Mouse (Mus musculus): ENCODE measurements around the gene Colec11. TPM values are rescaled to one million over a fixed set of nuclear protein-coding genes. Genes with fewer than 3 reads are reported as not detected.

Colec11 gene
- polyA plus RNA-seq, 1 experiment from 2014 or later: not detected

- H3K9ac ChIP-seq (replicated peaks; ENCODE audit: low read length): no peak overlapping the region
- H3K36me3 ChIP-seq (replicated peaks; ENCODE audit: control insufficient read depth, insufficient read depth, low read depth, low read length): no peaks in the 10 kb centered on the region
- 27% methylated on average over 7 of the region's 7 CpGs for WGBS
- H3K4me1 ChIP-seq (ENCODE audit: control insufficient read depth, insufficient read depth, low read length): no peaks in the 10 kb centered on the region
- H3K4me2 ChIP-seq (ENCODE audit: low read depth, low read length): no peak overlapping the region
- ATAC-seq (replicated peaks; ENCODE audit: insufficient number of reproducible peaks, low FRiP score, low TSS enrichment, low read depth) (no peak), DNase-seq (ENCODE audit: low spot score) (no peak)
- H3K27ac ChIP-seq (replicated peaks; ENCODE audit: low read depth, low read length): no peak overlapping the region
- H3K9me3 ChIP-seq (replicated peaks; ENCODE audit: control insufficient read depth, low read length): no peaks in the 10 kb centered on the region
- H3K4me3 ChIP-seq (ENCODE audit: low read depth, low read length): no peak overlapping the region
- H3K27me3 ChIP-seq (ENCODE audit: control insufficient read depth, insufficient read depth, low read length): no peaks in the 10 kb centered on the region
Measured at GRCm38 (mm10) chr12:28621451-28622166, 1.6 kb downstream of the Colec11 start.

DNA sequence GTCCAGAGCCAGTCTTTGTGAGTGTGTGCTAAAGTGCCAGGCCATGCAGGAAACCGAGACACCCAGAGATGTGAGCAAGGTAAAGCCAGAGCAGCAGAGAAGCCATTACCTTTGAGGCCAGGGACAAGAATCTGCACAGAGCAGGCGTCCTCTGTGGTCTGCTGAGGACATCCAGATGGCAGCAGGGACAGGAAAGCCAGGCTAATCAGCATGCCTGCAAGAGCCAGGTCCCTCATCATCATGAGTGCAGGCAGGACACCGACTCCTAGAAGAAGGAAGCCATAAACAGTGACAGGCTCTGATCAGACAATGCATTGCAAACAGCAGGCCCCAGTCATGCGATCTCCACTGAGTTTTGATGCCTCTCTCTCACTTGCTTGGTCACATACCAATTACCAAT is 5.9 kb downstream of the Colec11 start:
- no peak overlapping the region for H3K4me2 ChIP-seq (ENCODE audit: low read depth, low read length)
- no peak overlapping the region for H3K4me3 ChIP-seq (ENCODE audit: low read depth, low read length)
- 70% methylated on average over 4 of the region's 4 CpGs for whole genome bisulfite sequencing
- H3K9me3 ChIP-seq (replicated peaks; ENCODE audit: control insufficient read depth, low read length): no peaks in the 10 kb centered on the region
- DNase-seq (ENCODE audit: low spot score): no peak
- no peak overlapping the region for H3K27ac ChIP-seq (replicated peaks; ENCODE audit: low read depth, low read length)
- no peaks in the 10 kb centered on the region for H3K4me1 ChIP-seq (ENCODE audit: control insufficient read depth, insufficient read depth, low read length)
- no peak overlapping the region for H3K9ac ChIP-seq (replicated peaks; ENCODE audit: low read length)
- H3K36me3 ChIP-seq (replicated peaks; ENCODE audit: control insufficient read depth, insufficient read depth, low read depth, low read length): no peaks in the 10 kb centered on the region
- H3K27me3 ChIP-seq (ENCODE audit: control insufficient read depth, insufficient read depth, low read length): no peaks in the 10 kb centered on the region
- no peak for ATAC-seq (replicated peaks; ENCODE audit: insufficient number of reproducible peaks, low FRiP score, low TSS enrichment, low read depth)

- WGBS: 71% methylated on average over 7 of the region's 7 CpGs
- no peaks in the 10 kb centered on the region for H3K36me3 ChIP-seq (replicated peaks; ENCODE audit: control insufficient read depth, insufficient read depth, low read depth, low read length)
- no peak for DNase-seq (ENCODE audit: low spot score)
- no peak overlapping the region for H3K4me2 ChIP-seq (ENCODE audit: low read depth, low read length)
- no peak overlapping the region for H3K9ac ChIP-seq (replicated peaks; ENCODE audit: low read length)
- H3K4me1 ChIP-seq (ENCODE audit: control insufficient read depth, insufficient read depth, low read length): no peaks in the 10 kb centered on the region
- no peak overlapping the region for H3K27ac ChIP-seq (replicated peaks; ENCODE audit: low read depth, low read length)
- no peaks in the 10 kb centered on the region for H3K9me3 ChIP-seq (replicated peaks; ENCODE audit: control insufficient read depth, low read length)
- no peaks in the 10 kb centered on the region for H3K27me3 ChIP-seq (ENCODE audit: control insufficient read depth, insufficient read depth, low read length)
- ATAC-seq (replicated peaks; ENCODE audit: insufficient number of reproducible peaks, low FRiP score, low TSS enrichment, low read depth): no peak
- H3K4me3 ChIP-seq (ENCODE audit: low read depth, low read length): no peak overlapping the region
Measured at GRCm38 (mm10) chr12:28614401-28614800, 8.8 kb downstream of the Colec11 start.

DNA sequence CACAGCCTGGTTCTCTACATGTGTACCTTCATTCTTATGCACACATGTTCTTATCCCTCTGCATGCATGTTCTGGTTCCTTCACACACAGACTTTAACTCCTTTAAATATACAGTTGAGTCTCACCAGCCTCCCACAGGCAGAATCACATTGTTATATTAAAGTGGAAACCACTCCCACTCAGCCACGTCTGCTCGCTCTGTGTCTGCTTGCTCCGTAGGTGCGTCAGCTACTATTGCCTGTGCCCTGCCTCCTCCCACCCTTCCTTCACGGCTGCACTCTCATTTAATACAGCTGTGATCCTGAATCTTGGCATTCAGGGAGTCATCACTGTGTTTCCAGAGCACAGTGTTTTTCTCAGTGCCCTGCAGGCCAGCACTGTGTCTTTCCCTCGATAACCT is 10.8 kb downstream of the Colec11 start:
- ATAC-seq (replicated peaks; ENCODE audit: insufficient number of reproducible peaks, low FRiP score, low TSS enrichment, low read depth) (no peak), DNase-seq (ENCODE audit: low spot score) (no peak)
- Histone ChIP-seq H3K36me3 (replicated peaks; ENCODE audit: control insufficient read depth, insufficient read depth, low read depth, low read length) (no peaks in the 10 kb centered on the region), H3K4me2 (ENCODE audit: low read depth, low read length) (no peak overlapping the region), H3K27me3 (ENCODE audit: control insufficient read depth, insufficient read depth, low read length) (no peaks in the 10 kb centered on the region), H3K9ac (replicated peaks; ENCODE audit: low read length) (no peak overlapping the region), H3K4me1 (ENCODE audit: control insufficient read depth, insufficient read depth, low read length) (0 out of 2 replicates have a peak, but pooled peaks cover 2% of the 10 kb centered on the region), H3K27ac (replicated peaks; ENCODE audit: low read depth, low read length) (no peak overlapping the region), H3K4me3 (ENCODE audit: low read depth, low read length) (no peak overlapping the region), H3K9me3 (replicated peaks; ENCODE audit: control insufficient read depth, low read length) (no peaks in the 10 kb centered on the region)
- 65% methylated on average over 6 of the region's 6 CpGs for WGBS

- no peak overlapping the region for H3K4me3 ChIP-seq (ENCODE audit: low read depth, low read length)
- H3K27me3 ChIP-seq (ENCODE audit: control insufficient read depth, insufficient read depth, low read length): no peaks in the 10 kb centered on the region
- H3K27ac ChIP-seq (replicated peaks; ENCODE audit: low read depth, low read length): no peak overlapping the region
- no peaks in the 10 kb centered on the region for H3K36me3 ChIP-seq (replicated peaks; ENCODE audit: control insufficient read depth, insufficient read depth, low read depth, low read length)
- no peak overlapping the region for H3K9ac ChIP-seq (replicated peaks; ENCODE audit: low read length)
- DNase-seq (ENCODE audit: low spot score): no peak
- H3K4me2 ChIP-seq (ENCODE audit: low read depth, low read length): no peak overlapping the region
- H3K9me3 ChIP-seq (replicated peaks; ENCODE audit: control insufficient read depth, low read length): no peaks in the 10 kb centered on the region
- ATAC-seq (replicated peaks; ENCODE audit: insufficient number of reproducible peaks, low FRiP score, low TSS enrichment, low read depth): peak; percentile 44; the same call in 1 of the 2 replicates
- WGBS: 61% methylated on average over 17 of the region's 17 CpGs
- H3K4me1 ChIP-seq (ENCODE audit: control insufficient read depth, insufficient read depth, low read length): 0 out of 2 replicates have a peak, but pooled peaks cover 2% of the 10 kb centered on the region
Measured at GRCm38 (mm10) chr12:28607546-28608305, 15.5 kb downstream of the Colec11 start.

DNA sequence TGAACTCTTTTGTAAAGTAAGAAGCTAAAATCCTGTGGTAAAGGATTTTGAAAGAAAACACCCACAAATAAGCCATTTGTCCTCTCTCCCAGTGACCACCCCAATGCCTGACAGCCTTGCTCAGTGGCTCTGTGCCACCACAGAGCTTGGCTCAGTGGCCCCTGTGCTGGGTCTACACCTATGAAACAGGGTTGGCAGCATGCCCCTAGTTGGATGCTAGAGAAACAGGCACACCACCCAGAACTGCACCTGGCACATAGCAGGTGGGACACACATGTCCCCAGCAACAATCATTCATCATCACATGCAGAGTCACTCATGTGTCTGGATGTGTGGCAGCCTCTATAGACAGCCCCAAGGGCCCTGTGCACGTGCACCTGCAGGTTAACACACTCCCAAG is 19.7 kb downstream of the Colec11 start:
- 0 out of 2 replicates have a peak, but pooled peaks cover 2% of the 10 kb centered on the region for H3K4me1 ChIP-seq (ENCODE audit: control insufficient read depth, insufficient read depth, low read length)
- no peaks in the 10 kb centered on the region for H3K9me3 ChIP-seq (replicated peaks; ENCODE audit: control insufficient read depth, low read length)
- H3K9ac ChIP-seq (replicated peaks; ENCODE audit: low read length): no peak overlapping the region
- no peak overlapping the region for H3K4me3 ChIP-seq (ENCODE audit: low read depth, low read length)
- no peaks in the 10 kb centered on the region for H3K36me3 ChIP-seq (replicated peaks; ENCODE audit: control insufficient read depth, insufficient read depth, low read depth, low read length)
- no peak overlapping the region for H3K27ac ChIP-seq (replicated peaks; ENCODE audit: low read depth, low read length)
- H3K4me2 ChIP-seq (ENCODE audit: low read depth, low read length): no peak overlapping the region
- DNase-seq (ENCODE audit: low spot score): no peak
- no peak for ATAC-seq (replicated peaks; ENCODE audit: insufficient number of reproducible peaks, low FRiP score, low TSS enrichment, low read depth)
- H3K27me3 ChIP-seq (ENCODE audit: control insufficient read depth, insufficient read depth, low read length): no peaks in the 10 kb centered on the region
- 53% methylated on average over 1 of the region's 1 CpGs for WGBS

DNA sequence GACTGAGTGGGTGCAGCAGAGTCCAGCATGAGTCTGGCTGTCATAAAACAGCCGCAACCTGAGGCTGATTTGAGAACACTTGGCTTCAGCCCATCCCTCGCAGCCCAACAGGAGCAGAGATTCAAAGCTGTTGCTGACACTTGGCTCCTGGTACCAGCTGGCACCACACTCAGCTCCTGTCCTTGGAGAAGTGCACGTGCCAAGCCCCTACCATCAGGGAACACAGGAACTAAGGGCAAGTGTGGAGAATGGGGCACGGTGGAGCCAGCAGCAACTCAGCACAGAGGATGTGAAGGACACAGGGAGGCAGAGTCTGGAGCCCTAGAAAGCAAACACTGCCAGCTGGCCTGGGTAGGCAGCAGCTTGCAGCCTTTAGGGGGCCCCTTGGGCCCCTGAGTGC is 20.9 kb downstream of the Colec11 start:
- no peak for ATAC-seq (replicated peaks; ENCODE audit: insufficient number of reproducible peaks, low FRiP score, low TSS enrichment, low read depth)
- Histone ChIP-seq H3K4me3 (ENCODE audit: low read depth, low read length) (no peak overlapping the region), H3K4me1 (ENCODE audit: control insufficient read depth, insufficient read depth, low read length) (no peaks in the 10 kb centered on the region), H3K9ac (replicated peaks; ENCODE audit: low read length) (no peak overlapping the region), H3K27me3 (ENCODE audit: control insufficient read depth, insufficient read depth, low read length) (no peaks in the 10 kb centered on the region), H3K27ac (replicated peaks; ENCODE audit: low read depth, low read length) (no peak overlapping the region), H3K4me2 (ENCODE audit: low read depth, low read length) (no peak overlapping the region), H3K9me3 (replicated peaks; ENCODE audit: control insufficient read depth, low read length) (no peaks in the 10 kb centered on the region), H3K36me3 (replicated peaks; ENCODE audit: control insufficient read depth, insufficient read depth, low read depth, low read length) (no peaks in the 10 kb centered on the region)
- 26% methylated on average over 4 of the region's 4 CpGs for WGBS
- no peak for DNase-seq (ENCODE audit: low spot score)

DNA sequence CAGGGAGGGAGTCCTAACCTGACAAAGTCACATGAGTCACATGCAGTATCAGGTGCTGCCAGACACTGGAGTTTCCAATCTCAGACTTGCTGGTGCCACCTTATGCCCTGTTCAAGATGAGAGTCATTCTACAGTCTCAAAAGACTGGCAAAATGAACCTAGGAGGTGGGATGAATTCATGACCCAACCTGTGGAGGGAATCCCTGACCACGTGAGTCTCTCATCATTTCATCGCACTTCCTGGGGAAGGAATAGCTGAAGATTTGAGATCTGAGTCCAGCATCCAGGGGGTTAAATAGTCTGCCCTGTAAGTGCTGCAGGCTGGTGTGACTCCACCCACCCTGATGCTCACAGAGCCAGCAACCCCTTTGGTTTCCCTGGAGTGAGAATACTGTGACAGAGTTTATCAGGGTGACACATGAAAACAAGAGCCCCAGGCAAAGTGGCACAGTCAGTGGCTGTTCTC is 24.6 kb downstream of the Colec11 start:
- Histone ChIP-seq H3K36me3 (replicated peaks; ENCODE audit: control insufficient read depth, insufficient read depth, low read depth, low read length) (no peaks in the 10 kb centered on the region), H3K9ac (replicated peaks; ENCODE audit: low read length) (no peak overlapping the region), H3K4me2 (ENCODE audit: low read depth, low read length) (no peak overlapping the region), H3K27ac (replicated peaks; ENCODE audit: low read depth, low read length) (no peak overlapping the region), H3K27me3 (ENCODE audit: control insufficient read depth, insufficient read depth, low read length) (no peaks in the 10 kb centered on the region), H3K4me3 (ENCODE audit: low read depth, low read length) (no peak overlapping the region), H3K9me3 (replicated peaks; ENCODE audit: control insufficient read depth, low read length) (no peaks in the 10 kb centered on the region), H3K4me1 (ENCODE audit: control insufficient read depth, insufficient read depth, low read length) (no peaks in the 10 kb centered on the region)
- ATAC-seq (replicated peaks; ENCODE audit: insufficient number of reproducible peaks, low FRiP score, low TSS enrichment, low read depth) (no peak), DNase-seq (ENCODE audit: low spot score) (no peak)
- 46% methylated on average over 2 of the region's 2 CpGs for WGBS

Data from embryonic facial prominence, embryonic 11.5 days (tissue).